Mouse (Mus musculus): ENCODE measurements around the gene Taf4.

The Taf4 gene

GRCm38 (mm10) chr2:179976628-179977343, at the start of gene Taf4:
TSS of gene Taf4 (minus strand) at chr2:179976646.
- peak; percentile 89 for DNase-seq (ENCODE audit: low read depth, low spot score)

- no peak for DNase-seq (ENCODE audit: low read depth, low spot score)
These were observed 49.4 kb upstream of the Taf4 start for GRCm38 (mm10) chr2:180025861-180026200.

GRCm38 (mm10) chr2:180025135-180025860, 48.9 kb upstream of the Taf4 start:
- DNase-seq (ENCODE audit: low read depth, low spot score), result peak; percentile 49

GRCm38 (mm10) chr2:180024401-180025098, 48.1 kb upstream of the Taf4 start, which contains the start of gene Lsm14b:
TSS of gene Lsm14b (plus strand) at chr2:180024987.
- DNase-seq (ENCODE audit: low read depth, low spot score), result peak; percentile 100

GRCm38 (mm10) chr2:180022751-180023150, 46.3 kb upstream of the Taf4 start:
- no peak for DNase-seq (ENCODE audit: low read depth, low spot score)

- no peak for DNase-seq (ENCODE audit: low read depth, low spot score)
These were observed 44.5 kb upstream of the Taf4 start for GRCm38 (mm10) chr2:180020919-180021318.

GRCm38 (mm10) chr2:180020091-180020661, 43.7 kb upstream of the Taf4 start:
- DNase-seq (ENCODE audit: low read depth, low spot score), result no peak

- no peak for DNase-seq (ENCODE audit: low read depth, low spot score)
These were observed 42.1 kb upstream of the Taf4 start for GRCm38 (mm10) chr2:180018573-180018972.

GRCm38 (mm10) chr2:180017632-180018031, 41.2 kb upstream of the Taf4 start:
- no peak for DNase-seq (ENCODE audit: low read depth, low spot score)

- DNase-seq (ENCODE audit: low read depth, low spot score), result no peak
These were observed 37.2 kb upstream of the Taf4 start for GRCm38 (mm10) chr2:180013686-180014085.

GRCm38 (mm10) chr2:180011370-180011769, 34.9 kb upstream of the Taf4 start:
- DNase-seq (ENCODE audit: low read depth, low spot score), result peak; percentile 51

- peak; percentile 40 for DNase-seq (ENCODE audit: low read depth, low spot score)
These were observed 34.2 kb upstream of the Taf4 start for GRCm38 (mm10) chr2:180010686-180011085.

- DNase-seq (ENCODE audit: low read depth, low spot score), result no peak
These were observed 30.0 kb upstream of the Taf4 start for GRCm38 (mm10) chr2:180006352-180007017.

GRCm38 (mm10) chr2:180005656-180006351, 29.4 kb upstream of the Taf4 start:
- no peak for DNase-seq (ENCODE audit: low read depth, low spot score)

GRCm38 (mm10) chr2:180001635-180002034, 25.2 kb upstream of the Taf4 start:
- DNase-seq (ENCODE audit: low read depth, low spot score), result no peak

GRCm38 (mm10) chr2:179998431-179998830, 22.0 kb upstream of the Taf4 start:
- peak; percentile 87 for DNase-seq (ENCODE audit: low read depth, low spot score)

- no peak for DNase-seq (ENCODE audit: low read depth, low spot score)
These were observed 16.6 kb upstream of the Taf4 start for GRCm38 (mm10) chr2:179993071-179993470.

- DNase-seq (ENCODE audit: low read depth, low spot score), result peak; percentile 78
These were observed 12.7 kb upstream of the Taf4 start for GRCm38 (mm10) chr2:179989098-179989497.

GRCm38 (mm10) chr2:179986437-179987022, 10.1 kb upstream of the Taf4 start:
- DNase-seq (ENCODE audit: low read depth, low spot score), result no peak

GRCm38 (mm10) chr2:179985695-179986094, 9.2 kb upstream of the Taf4 start:
- no peak for DNase-seq (ENCODE audit: low read depth, low spot score)

GRCm38 (mm10) chr2:179984830-179985229, 8.4 kb upstream of the Taf4 start:
- DNase-seq (ENCODE audit: low read depth, low spot score), result no peak
